Mouse (Mus musculus): ENCODE results near the gene C2.
"Not testable (repeated sequence)": the region's sequence is repeated elsewhere in the genome, so short reads cannot be mapped to it uniquely, and the experiment has no call there.

DNA sequence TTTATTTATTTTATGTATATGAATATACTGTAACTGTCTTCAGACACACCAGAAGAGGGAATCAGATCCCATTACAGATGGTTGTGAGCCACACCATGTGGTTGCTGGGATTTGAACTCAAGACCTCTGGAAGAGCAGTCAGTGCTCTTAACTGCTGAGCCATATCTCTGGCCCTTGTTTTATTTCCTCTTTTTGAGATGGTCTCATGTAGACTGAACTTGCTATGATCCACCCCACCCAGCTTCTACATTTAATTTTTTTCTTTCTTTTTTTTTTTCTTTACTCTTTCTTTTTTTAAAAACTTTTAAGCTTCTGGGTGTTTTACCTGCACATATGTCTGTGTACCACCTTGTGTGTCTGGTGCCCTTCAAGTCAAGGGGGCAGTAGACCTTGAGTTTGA is 2.8 kb upstream of the C2 start:
- TF ChIP-seq CTCF, EP300 (IDR thresholded peaks at IDR 0.05; ENCODE audit: low read depth): not testable (repeated sequence)

Data from heart, postnatal 0 days (tissue).